Mouse (Mus musculus) cerebellum, adult 2 months (tissue): ENCODE data around the gene Tmem50a.

Experiments used
- CTCF ChIP-seq: fragments of 200-500 bp; IDR thresholded peaks from 2 replicates; pipeline ENCODE4 v1.5.1; 2011; ENCODE audit warnings: low read depth, mild to moderate bottlenecking, control low read depth, low read length, moderate library complexity, borderline replicate concordance; ENCODE audit not compliant: insufficient read depth
- POLR2A ChIP-seq: fragments of 200-500 bp; IDR thresholded peaks from 2 replicates; pipeline ENCODE4 v1.6.1; 2011; ENCODE audit warnings: low read length, control low read depth, borderline replicate concordance; ENCODE audit not compliant: insufficient read depth

DNA sequence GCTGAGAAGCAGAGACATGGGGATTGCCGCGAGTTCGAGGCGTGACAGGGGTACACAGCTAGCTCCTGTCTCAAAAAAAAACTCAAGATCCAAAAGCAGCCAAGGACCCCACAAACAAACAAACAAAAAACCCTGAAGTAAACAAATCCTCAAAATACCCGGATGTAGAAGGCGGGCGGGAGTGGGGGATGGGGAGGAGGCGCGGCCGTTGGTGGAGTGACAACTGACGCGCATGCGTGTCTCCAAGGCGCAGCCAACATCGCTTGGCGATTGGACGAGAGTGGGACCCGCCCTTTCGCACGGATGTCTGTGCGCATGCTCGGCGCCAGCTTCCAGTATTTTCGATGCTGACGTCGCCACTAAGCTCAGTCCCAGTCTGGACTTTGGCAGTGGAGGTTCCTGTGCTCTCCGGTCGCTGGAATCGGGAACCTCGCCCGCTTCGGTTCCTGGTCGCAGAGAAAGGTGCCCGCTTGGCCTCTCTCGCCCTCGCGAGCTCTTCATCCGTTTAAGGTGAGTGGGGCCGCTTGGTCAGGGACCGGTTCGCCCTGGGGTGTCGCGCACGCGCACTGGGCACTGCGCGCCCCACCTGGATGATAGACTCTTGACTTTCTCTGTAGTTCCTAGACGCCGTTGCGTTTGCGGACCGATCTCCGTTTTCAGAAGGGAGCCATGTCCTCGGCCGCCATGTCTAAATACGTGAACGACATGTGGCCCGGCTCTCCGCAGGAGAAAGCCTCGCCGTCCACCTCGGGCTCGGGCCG is 8.6 kb upstream of the Tmem50a start, which contains the start of gene Rsrp1:
- TF ChIP-seq CTCF (no peak), POLR2A (peak; percentile 100)
